Comparison of ENCODE assay signal across 30 mouse cellular contexts in the genomic region with DNA sequence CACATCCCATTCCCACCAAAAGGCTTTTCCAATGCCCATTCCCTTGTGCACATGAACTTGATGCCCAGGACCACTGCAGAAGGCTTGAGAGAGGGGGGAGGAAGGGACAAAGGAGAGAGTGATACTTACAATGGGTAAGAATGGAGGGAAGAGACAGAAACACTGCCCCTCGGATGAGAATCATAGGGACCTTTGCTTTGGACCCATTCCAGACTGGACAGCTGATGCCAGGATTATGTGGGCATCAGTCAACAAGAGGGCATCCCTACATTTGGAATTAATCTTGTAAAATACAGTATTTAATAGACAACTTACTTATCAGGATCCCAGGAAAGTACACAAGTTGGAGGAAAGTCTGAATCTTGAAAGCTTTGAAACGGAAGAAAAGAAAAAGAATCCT. TPM values are rescaled to one million over a fixed set of nuclear protein-coding genes. Genes with fewer than 3 reads are reported as not detected.
"Had no signal": no experiment of that assay in that cellular context is flagged by ENCODE, and none has a peak within 500 bp of the region (broad histone marks: within the 10 kb centered on the region; RNA-seq: fewer than 3 reads in every experiment).

No protein-coding gene starts in this region.

- H3K27ac ChIP-seq: limb, embryonic 10.5 days; limb, embryonic 12.5 days; limb, embryonic 13.5 days; liver, embryonic 12.5 days; liver, embryonic 13.5 days; liver, embryonic 14.5 days; liver, embryonic 15.5 days; lung, embryonic 15.5 days; macrophage; midbrain, embryonic 10.5 days; midbrain, embryonic 12.5 days; midbrain, embryonic 13.5 days; midbrain, embryonic 15.5 days; neural tube, embryonic 12.5 days; neural tube, embryonic 13.5 days had no signal

- H3K4me3 ChIP-seq: limb, embryonic 10.5 days; limb, embryonic 12.5 days; limb, embryonic 13.5 days; limb, embryonic 15.5 days; liver, embryonic 12.5 days; liver, embryonic 13.5 days; liver, embryonic 15.5 days; lung, embryonic 15.5 days; megakaryocyte, embryonic 14.5 days; midbrain, embryonic 10.5 days; midbrain, embryonic 12.5 days; midbrain, embryonic 13.5 days; midbrain, embryonic 15.5 days; myocyte; neural tube, embryonic 12.5 days; neural tube, embryonic 13.5 days had no signal

- DNase-seq: liver; liver, embryonic 13.5 days; liver, postnatal 0 days; lung, adult 18-20 months; lung, adult 2 months; lung, embryonic 14.5 days; lung, postnatal 10 days; lung, postnatal 14 days; lung, postnatal 36 days; lung, postnatal 4 days; midbrain, embryonic 14.5 days had no signal

RNA-seq across cellular contexts. Expression of a gene that starts 38.3 kb away (rescaled TPM):
- total RNA-seq: megakaryocyte-erythroid progenitor cell, adult 5-6 weeks; monocyte, adult 5-6 weeks had no signal
